Mouse (Mus musculus): ENCODE measurements around the gene Plek.
A peak's percentile ranks its signal among the peaks of the same experiment; 100 is the strongest.

Plek gene

DNA sequence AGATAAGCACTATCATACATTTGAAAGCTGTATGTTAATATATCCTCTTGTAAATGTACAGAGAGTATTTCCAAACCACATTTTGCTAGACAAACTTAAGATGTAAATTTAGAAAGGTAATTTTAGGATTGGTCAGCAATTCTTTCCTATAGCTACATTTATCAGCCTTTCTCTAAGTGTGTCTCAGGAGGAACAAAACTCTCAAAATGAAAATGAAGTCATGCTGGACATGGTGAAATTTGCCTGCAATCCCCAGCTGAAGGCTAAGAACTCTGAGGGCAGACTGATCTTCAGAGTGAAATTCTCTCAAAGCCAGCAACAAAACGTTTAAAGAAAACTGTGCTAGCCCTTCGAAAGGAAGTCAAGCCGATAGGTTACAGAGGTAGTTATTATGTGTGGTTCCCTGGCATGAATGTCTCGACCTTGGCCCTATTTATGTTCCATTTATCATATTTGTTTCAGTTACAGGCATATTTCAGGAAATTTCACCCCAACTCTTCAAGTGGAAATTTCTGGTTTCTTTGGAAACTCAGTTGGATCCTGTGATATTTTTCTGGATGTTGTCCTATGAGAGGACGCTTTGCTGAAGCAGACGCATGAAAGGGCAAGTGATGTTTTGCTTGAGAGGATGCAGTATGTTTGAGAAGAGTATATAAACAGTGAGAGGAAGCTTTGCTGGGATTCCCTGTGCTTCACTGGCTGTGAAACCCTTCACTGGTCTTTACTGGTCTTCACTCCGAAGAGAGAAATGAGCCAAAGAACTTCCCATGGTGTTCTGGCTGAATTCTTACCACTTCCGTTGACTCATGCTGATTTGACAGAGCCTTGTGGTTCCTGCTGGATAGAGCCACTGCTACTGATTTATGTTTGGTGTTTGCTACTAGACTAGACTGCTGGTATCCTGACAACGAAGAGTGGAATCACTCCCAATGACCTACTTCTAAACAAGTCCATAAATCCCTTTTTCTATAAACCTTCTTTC is 51.5 kb downstream of the Plek start:
- DNase-seq (ENCODE audit: low read depth in 1 of 2, low spot score in 2 of 2), result peak in 1 of 2 experiments; percentile 14

DNA sequence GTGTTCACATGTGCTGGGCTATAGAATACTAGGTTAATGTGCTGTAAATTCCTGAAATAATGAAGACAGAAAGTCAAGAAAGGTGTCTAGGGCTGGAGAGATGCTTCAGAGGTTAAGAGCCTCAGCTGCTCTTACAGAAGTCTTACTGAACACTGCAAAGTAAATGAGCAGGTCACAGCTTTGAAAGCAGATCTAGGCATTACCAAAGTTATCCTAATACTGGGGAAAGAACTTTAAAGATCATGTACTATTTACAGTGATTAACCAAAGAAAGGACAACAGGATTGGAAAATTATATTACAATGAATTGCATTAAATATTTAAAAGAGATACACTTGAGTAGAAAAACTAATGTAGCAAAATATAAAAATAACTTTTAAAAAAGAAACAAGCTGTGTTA is 52.2 kb downstream of the Plek start:
- no peak for DNase-seq (ENCODE audit: low read depth in 1 of 2, low spot score in 2 of 2)

DNA sequence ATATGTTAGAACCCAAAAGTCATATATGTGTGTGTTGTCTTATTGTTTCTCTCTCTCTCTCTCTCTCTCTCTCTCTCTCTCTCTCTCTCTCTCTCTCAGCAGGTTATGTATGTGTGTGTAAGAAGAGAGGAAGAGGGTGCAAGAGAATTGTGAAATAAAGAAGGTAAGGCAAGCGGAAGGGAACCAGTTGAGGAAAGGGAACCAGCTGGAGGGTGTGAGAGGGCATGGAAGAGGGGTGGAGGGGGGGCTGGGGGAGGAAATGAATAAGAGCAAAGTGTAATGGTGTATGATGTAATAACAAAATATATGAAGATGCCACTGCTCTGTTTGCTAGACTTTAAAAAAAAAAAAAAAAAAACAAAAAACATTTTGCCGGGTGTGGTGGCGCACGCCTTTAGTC is 52.8 kb downstream of the Plek start:
- no peak for DNase-seq (ENCODE audit: low read depth in 1 of 2, low spot score in 2 of 2)

DNA sequence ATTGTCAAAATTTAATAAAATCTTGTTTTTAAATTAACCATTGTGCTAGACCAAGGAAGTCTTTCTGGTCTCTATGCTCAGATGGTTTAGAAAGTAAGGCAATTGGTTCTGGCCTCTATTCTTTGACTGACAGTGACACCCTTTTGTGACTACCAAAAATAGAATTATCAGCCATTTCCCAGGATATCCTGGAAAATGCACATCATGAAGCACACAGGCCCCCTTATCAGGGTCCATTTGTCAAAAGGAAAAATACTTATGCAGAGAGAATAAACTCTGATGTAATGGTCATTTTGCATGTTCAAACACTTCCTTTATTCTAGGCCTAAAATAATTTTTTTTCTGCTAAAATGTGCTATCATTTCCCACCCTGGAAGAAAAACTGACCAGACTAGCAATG is 54.7 kb downstream of the Plek start:
- no peak for DNase-seq (ENCODE audit: low read depth in 1 of 2, low spot score in 2 of 2)

DNA sequence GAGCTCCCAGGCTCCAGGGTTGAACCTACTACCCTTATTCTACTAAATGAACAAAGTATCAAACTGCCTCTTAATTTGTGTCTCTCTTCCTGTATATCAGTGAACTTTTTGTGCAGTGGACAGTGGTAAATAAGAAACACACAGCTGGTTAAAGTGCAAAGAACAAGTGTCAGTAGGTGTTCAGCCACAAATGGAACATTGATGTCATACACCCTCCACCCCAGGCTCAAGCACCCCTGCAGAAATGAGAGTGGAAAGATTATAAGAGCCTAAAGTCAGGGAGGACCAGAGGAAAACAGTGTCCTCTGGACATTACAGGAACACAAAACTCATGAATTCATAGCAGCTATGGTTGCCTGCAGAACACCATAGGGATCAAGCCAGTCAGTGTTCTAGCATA is 55.4 kb downstream of the Plek start:
- no peak for DNase-seq (ENCODE audit: low read depth in 1 of 2, low spot score in 2 of 2)

DNA sequence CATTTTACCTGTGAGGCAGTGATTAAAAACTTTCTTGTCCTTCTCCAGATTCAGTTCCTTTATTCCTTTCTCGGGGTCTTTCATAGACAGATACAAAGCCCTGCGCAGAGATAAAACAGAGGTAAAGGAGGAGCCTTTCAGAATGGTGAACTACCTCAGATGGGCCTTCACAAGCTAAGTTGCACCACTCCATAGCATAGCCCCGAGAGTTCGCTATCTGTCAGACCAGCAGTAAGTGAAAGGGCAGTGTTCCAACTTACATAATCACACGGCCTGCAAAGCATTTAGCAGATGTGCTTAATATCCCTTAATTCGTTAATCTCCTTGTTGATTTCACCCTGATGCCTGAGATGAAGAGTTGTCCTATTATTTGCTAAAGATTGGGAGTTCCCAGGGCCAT is 59.3 kb downstream of the Plek start:
- no peak for DNase-seq (ENCODE audit: low read depth in 1 of 2, low spot score in 2 of 2)

DNA sequence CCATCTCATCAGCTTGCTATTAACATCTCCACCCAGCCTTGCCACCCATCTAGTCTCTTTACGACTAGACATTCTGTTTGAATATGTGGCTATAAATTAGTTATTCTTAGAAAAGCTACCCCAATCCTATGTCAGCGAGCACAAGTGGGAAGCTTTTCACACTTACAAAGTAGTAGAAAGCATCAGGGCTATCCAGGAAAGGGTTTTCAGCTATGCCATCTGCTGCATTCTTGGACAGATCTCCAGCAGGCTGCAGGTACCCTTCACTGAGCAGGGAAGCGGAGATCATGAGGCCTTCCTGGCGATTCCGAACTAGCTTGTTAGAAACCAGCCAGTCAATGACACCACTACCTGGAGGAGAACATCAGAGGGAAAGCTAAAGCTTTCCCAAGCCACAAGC is 62.3 kb downstream of the Plek start:
- no peak for DNase-seq (ENCODE audit: low read depth in 1 of 2, low spot score in 2 of 2)

DNA sequence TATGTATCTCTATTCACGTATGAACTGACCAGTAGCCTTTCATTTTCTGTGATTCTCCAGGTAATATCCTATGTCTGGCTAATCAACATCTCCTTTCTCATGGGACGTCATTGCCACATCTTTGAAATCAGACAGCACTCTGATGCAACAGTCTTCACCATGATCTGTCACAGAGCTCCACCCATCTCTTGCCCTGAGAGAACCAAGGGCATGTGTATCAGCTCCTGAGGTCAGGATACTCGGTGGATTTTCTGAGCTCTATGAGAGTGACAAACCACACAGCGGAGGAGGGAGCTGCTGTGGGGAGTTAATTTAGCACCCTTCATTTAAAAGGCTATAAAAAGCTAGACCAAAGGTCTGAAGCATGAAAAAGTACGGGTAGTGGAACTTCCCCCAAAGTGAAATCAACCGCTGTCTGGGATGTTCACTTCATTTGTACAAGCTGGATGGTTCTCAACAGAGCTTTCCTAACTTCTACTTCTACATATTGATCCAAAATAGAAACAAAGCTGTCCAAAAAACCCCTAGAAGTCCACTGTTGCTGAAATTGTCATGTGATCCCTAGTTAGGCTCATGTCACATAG is 64.3 kb downstream of the Plek start:
- peak in 1 of 2 experiments; percentile 18 for DNase-seq (ENCODE audit: low read depth in 1 of 2, low spot score in 2 of 2)

DNA sequence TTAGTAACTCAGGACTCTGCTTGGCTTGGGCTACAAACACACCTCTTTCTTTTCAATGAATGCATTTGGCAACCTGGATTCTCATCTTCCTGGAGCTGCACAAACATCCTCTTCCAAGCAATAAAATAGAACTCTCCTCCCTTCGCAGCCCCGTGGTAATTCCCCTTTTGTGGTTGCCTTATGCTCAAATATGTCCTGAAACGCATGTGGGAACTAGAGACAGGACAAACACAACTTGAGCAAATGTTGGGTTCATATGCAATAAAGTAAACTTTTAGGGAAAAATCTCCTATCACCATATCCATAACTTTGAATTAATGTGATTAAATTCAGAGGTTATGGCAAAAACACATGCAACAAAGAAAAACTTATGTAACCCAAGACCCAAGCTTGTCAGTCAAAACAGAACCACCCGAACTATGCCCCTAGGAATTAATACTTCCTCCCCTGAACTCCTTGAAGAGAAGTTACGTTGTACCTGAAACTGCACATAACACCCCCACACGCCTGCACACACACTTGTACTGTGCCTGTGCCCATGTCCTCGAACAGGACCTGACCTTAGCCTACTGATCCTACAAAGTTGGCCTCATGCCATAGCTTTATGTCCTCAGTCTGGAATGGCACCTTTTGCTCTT is 65.5 kb downstream of the Plek start:
- peak in 1 of 2 experiments; percentile 8 for DNase-seq (ENCODE audit: low read depth in 1 of 2, low spot score in 2 of 2)

DNA sequence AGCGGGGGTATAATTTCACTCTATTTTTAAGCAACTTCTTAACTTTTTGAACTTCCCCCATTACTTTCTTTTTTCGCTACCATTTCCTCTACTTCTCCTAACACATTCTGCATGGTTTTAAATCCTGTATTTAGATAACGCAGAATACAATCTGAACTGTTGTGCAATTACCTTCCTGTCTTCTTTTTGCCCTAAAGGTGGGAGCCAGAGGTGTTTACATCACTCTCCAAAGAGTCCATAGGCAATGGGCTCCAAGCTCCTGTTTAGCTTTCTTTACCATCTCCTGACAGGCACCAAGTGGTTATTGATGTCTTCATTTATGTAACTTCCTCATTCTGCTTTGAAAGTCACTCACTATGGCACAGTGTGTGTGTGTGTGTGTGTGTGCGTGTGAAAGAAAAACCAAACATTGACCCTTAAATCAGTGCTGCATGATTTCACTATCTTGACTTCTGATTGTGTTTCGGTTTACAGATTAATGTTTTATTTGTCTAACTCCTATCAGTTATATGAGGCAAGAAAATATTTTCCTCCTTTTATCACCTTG is 73.9 kb downstream of the Plek start:
- no peak for DNase-seq (ENCODE audit: low read depth in 1 of 2, low spot score in 2 of 2)

DNA sequence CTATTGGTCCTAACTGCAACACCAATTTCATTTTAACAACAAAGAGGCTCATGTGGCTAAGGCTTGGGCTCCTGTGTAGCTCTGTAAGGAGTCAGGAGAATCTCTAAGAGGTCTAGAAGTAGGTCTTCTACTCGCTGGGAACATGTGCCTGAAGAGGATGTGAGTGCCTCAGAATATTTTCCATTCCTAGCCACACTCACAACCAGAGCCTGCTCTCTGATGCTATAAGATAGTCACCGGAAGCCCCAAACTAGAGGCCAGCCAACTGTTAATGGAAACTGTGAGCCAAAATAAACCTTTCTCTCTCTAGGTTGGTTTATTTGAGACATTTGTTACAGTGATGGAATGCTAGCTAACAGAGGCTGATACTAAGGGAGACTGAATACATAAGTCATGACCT is 74.6 kb downstream of the Plek start:
- no peak for DNase-seq (ENCODE audit: low read depth in 1 of 2, low spot score in 2 of 2)

DNA sequence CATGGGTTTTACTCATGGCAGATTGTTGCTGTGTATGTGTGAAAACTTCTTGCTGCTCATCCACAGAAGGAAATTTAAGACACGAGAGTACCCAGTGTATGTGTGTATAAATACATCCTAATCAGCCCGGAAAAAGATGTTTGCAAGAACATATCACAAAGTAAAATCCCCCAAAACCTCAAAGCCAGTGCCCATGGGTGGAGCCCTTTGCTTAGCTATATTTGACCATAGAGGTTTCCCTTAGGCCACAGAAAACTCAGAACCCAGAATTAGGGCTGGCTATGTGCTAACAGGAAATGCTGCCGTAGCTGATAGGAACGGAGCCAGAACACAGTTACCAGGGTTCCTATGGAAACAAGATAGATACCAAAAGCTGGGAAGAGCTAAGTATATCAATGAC is 75.2 kb downstream of the Plek start:
- DNase-seq (ENCODE audit: low read depth in 1 of 2, low spot score in 2 of 2), result no peak

DNA sequence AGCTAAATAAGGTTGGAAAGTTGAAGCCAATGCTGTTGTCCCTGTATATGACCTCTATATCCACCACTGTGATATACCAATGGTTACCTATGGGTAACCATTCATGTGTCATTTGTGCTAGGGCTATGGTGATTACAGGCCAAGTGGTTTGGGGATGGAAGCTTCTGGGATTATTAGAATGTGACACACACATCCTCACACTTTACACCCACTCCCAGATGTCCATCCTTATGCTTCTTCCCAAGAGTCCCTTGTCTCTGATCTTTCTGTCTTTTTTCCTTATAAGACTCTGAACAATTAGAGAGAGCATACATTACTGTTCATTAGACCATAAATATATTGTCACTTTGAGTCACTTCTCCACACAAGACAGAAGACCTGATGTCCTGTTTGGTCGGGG is 79.1 kb downstream of the Plek start:
- no peak for DNase-seq (ENCODE audit: low read depth in 1 of 2, low spot score in 2 of 2)

DNA sequence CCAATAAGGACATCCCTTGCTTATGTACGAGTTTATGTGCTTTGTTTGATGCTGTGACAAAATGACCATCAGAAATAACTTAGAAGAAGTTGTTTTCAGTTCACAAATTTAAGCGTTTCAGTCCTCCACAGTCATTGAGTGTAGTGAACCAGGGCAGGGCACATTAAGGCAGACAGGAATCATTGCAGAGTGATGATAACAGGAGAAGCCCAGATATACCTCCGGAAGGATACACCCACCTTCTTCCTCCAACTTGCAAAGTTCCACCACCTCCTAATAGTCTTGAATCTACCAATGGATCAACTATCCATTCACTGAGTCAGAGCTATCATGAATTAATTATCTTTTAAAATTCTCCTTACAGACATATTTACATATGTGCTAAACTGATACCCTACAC is 80.2 kb downstream of the Plek start:
- DNase-seq (ENCODE audit: low read depth in 1 of 2, low spot score in 2 of 2), result no peak

DNA sequence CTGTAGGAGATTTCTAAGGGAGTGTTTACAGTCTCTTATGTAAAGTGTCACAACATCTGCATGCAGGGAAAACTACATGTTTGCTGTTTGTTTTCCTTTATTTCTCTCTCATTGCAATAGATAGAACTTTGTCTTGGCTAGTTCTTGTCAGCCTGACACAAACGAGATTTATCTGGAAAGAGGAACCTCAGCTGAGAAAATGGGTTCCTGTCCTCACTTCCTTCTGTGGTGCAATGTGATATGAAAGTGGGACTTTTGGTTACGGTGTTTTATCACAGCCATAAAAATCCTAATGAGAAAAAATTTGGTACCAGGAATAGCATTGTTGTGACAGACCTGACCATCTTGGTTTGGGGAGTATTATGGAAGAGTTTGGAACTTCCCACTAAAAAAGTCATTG is 82.5 kb downstream of the Plek start:
- no peak for DNase-seq (ENCODE audit: low read depth in 1 of 2, low spot score in 2 of 2)

DNA sequence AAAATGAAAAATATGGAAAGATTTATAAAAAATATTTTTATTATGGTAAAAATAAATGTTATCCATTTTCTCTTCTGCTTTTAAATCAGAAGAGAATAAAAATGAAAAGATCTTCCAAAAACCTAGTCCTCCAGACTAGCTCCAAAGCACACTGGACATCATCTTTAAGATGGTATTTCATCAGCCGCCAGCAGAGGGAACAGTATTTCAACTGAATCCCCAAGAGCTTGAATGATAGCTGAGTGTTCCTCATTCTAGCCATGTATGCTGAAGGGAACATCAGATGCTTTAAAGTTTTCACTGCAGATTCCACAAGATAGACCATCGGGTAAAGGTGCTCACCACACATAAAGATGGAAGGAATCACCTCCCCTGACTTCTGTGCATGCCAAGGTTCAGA is 84.4 kb downstream of the Plek start:
- DNase-seq (ENCODE audit: low read depth in 1 of 2, low spot score in 2 of 2), result no peak

DNA sequence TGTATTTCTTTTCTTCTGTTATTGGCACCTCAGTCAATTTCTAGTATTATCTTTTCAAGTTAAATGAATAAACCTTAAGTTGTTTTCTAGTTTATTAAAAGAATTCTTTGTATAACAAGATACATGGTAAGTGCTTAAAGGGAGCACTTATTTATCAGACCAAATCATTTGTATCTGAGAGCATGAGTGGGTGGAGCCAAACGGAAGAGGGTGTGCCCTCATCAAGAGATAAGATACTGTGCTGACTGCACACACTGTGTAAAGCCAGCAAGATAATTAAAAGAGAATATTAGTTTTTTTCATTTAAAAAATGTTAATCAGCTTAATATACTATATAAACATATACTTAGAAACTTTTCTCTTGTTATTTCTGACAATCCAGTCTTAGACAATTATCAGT is 93.7 kb downstream of the Plek start:
- no peak for DNase-seq (ENCODE audit: low read depth in 1 of 2, low spot score in 2 of 2)

DNA sequence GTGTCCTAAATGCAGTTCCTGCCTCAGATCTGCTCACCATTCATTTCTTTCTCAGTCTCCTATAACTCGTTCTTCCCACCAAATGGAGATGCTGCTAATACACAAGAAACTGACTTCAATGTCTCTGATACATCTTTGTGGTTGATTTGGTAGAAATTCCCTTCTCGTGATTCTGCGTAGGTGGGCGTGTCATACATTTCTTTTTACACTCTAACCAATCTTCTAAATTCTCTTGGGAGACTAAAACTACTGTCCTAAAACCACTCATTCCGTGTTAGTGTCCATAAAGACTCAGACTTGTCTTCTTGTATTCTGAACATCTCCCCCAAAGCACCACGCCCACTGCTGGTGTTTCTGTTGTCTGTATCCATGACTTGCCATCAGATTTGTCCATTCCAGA is 95.2 kb downstream of the Plek start:
- no peak for DNase-seq (ENCODE audit: low read depth in 1 of 2, low spot score in 2 of 2)

DNA sequence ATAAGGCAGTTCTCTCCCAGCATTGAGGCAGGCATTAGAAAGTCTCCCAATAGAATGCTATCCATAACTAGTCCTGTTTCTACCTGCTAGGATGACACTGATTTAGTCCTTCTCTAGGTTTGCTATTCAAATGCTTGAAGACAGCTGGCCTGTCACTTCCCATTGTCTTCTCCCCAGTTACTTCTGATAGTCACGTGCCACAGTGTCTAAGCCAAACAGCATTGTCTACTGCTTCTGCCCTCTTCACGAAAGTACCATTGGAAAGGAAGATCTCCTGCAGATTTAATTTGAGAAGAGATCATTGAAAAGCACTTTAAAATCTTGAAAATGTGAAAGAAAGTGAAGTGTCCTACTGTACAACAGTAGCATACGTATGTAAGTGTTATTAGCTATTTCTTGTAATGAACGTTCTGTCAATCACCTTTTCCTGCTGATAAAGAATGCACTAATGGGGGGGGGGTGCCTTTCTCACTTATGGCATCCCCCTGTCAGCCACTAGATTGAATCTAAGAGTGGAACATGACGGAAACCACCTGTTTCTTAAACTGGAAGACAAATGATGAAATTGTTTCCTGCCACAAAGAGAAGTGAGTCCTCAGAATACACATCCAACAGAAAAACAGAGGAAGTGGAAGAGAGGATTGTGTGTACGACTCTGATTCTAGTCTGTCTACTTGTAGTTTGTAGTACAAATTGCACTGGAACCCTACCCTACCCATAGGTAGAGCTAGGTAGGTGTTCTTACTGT is 95.9 kb downstream of the Plek start:
- peak in 1 of 2 experiments; percentile 11 for DNase-seq (ENCODE audit: low read depth in 1 of 2, low spot score in 2 of 2)

DNA sequence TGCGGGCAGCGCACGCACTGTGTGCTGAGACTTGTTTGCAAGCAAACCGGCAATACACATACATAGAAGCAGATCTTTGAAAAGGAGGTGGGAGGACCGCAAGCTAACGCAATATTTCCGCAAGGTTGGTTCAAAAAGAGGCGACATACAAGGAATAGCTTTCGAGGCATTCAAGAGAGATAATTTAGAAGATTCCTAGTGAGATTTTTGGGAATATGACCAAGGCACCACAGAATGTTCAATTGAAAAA is 100.5 kb downstream of the Plek start:
- no peak for DNase-seq (ENCODE audit: low read depth in 1 of 2, low spot score in 2 of 2)

DNA sequence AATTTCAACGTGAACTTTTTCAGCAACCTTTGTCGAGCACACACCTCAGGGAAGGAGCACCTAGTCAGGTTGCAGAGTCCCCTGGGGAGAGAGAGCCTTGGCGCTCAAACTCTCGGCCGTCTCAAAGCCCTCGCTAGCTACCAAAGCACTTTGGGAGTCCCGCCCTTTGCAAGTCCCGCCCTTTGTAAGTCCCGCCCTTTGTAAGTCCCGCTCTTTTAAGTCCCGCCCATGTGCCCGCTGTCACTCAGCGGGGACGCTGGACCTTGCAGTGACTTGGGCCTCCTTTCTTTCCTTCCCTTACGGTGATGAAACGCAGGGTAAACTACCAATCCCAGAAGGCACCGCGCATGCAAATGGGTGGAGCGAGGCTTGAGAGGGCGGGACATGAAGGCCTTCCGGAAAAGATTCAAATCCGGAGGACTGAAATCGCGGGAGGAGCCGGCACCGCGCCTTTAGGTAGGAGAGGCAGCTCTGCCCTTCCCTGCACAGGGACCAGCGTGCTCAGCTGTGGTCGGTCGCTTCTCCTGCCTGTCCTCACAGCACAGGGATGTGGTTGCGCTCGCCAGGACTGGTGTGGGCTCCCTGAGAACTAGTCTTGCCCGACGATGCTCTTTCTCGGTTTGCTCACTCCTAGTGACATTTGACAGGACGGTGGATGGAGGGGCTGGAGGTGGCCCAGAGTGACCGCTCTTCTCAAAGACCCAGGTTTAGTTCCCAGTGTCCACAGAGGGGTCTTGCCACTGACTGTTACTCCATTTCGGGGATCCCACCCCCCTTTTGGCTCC is 101.0 kb downstream of the Plek start, which contains the start of gene Fbxo48:
TSS of gene Fbxo48 (plus strand) at position 400 of the 785 bp plus-strand sequence.
- DNase-seq (ENCODE audit: low read depth in 1 of 2, low spot score in 2 of 2), result peak; percentile 93 to 94
